Mouse (Mus musculus): Measurements from ENCODE around the gene Lzic. TPM values are rescaled to one million over a fixed set of nuclear protein-coding genes. Genes with fewer than 3 reads are reported as not detected.

Gene Lzic
- polyA plus RNA-seq, 1 experiment from 2014 or later, result 51.1 TPM

- no peak overlapping the region for H3K27ac ChIP-seq (ENCODE audit: low read depth)
- no peak overlapping the region for H3K4me2 ChIP-seq
- peak; percentile 96 for DNase-seq
- peak; percentile 99 for TF ChIP-seq CTCF (IDR thresholded peaks at IDR 0.05; ENCODE audit: low read depth)
- no peak overlapping the region for H3K4me3 ChIP-seq (ENCODE audit: low read depth, low read length)
- no peaks in the 10 kb centered on the region for H3K27me3 ChIP-seq (ENCODE audit: insufficient read depth, low read length)
- ATAC-seq (ENCODE audit: insufficient read depth), result no peak
- peaks cover 18% of the 10 kb centered on the region for H3K36me3 ChIP-seq (ENCODE audit: insufficient read depth)
- no peaks in the 10 kb centered on the region for H3K4me1 ChIP-seq (ENCODE audit: insufficient read depth)
- WGBS, result 48% methylated on average over 10 of the region's 10 CpGs
- H3K9ac ChIP-seq, result no peak overlapping the region
- H3K9me3 ChIP-seq (ENCODE audit: low read depth, low read length), result no peaks in the 10 kb centered on the region
Measured at GRCm38 (mm10) chr4:149542927-149543553, 58.0 kb downstream of the Lzic start.

GRCm38 (mm10) chr4:149544892-149545291 is 59.9 kb downstream of the Lzic start:
- Histone ChIP-seq H3K27me3 (ENCODE audit: insufficient read depth, low read length) (no peaks in the 10 kb centered on the region), H3K9ac (no peak overlapping the region), H3K4me3 (ENCODE audit: low read depth, low read length) (no peak overlapping the region), H3K9me3 (ENCODE audit: low read depth, low read length) (no peaks in the 10 kb centered on the region), H3K36me3 (ENCODE audit: insufficient read depth) (peaks cover 18% of the 10 kb centered on the region), H3K4me2 (no peak overlapping the region), H3K4me1 (ENCODE audit: insufficient read depth) (no peaks in the 10 kb centered on the region), H3K27ac (ENCODE audit: low read depth) (no peak overlapping the region)
- DNase-seq (no peak), ATAC-seq (ENCODE audit: insufficient read depth) (no peak)
- whole genome bisulfite sequencing, result 76% methylated on average over 8 of the region's 8 CpGs
- TF ChIP-seq CTCF (IDR thresholded peaks at IDR 0.05; ENCODE audit: low read depth), result no peak

Small RNAs within 50 kb of the gene (microRNA-seq; reads per million reads assigned to microRNA genes)
- 1.2 reads per million for gene Mir5616 (ENCODE audit: borderline number of aligned reads)

Other genes starting within 250 kb of the Lzic start
- 38.9 and 39.7 TPM in 2 replicates for gene Kif1b, start 177.5 kb upstream of the Lzic start, polyA plus RNA-seq (2014; fragmentation: Nextera tagmentation; extraction: Ambion mirVana)
- 40.0 and 41.3 TPM in 2 replicates for gene Ube4b, start 58.5 kb upstream of the Lzic start, polyA plus RNA-seq (2014; fragmentation: Nextera tagmentation; extraction: Ambion mirVana)
- gene Rbp7, start 30.3 kb upstream of the Lzic start, polyA plus RNA-seq (2014; fragmentation: Nextera tagmentation; extraction: Ambion mirVana), result 1.4 and 1.7 TPM in 2 replicates
- 0.32 TPM in 1 of 2 replicates, not detected in the other for gene Tmem274, start 7.9 kb upstream of the Lzic start, polyA plus RNA-seq (2014; fragmentation: Nextera tagmentation; extraction: Ambion mirVana)
- gene Nmnat1, start within 50 bp of the Lzic start, polyA plus RNA-seq (2014; fragmentation: Nextera tagmentation; extraction: Ambion mirVana), result 12.0 and 12.5 TPM in 2 replicates
- gene Ctnnbip1, start 33.0 kb downstream of the Lzic start, polyA plus RNA-seq (2014; fragmentation: Nextera tagmentation; extraction: Ambion mirVana), result 65.3 and 65.4 TPM in 2 replicates
- gene Clstn1, start 101.2 kb downstream of the Lzic start, polyA plus RNA-seq (2014; fragmentation: Nextera tagmentation; extraction: Ambion mirVana), result 45.3 and 45.7 TPM in 2 replicates
- gene Pik3cd, start 217.3 kb downstream of the Lzic start, polyA plus RNA-seq (2014; fragmentation: Nextera tagmentation; extraction: Ambion mirVana), result 4.9 and 5.5 TPM in 2 replicates